Mouse (Mus musculus) kidney, postnatal 0 days (tissue): Measurements from ENCODE around the gene Ctr9. TPM values are rescaled to one million over a fixed set of nuclear protein-coding genes. Genes with fewer than 3 reads are reported as not detected.

Source experiments
- ATAC-seq: fragments of 200-750 bp; cut with Nextera tagmentation; replicated peaks from 2 replicates; pipeline ENCODE4 v1.8.0; 2017; ENCODE audit warnings: low read depth, moderate number of reproducible peaks, moderate TSS enrichment, moderate library complexity; ENCODE audit not compliant: low FRiP score
- DNase-seq: peaks from one replicate; pipeline ENCODE4 v3.0.0-alpha.2; 2016; ENCODE audit warnings: low spot score
- H3K27ac ChIP-seq: fragments of 300-500 bp; sonication (generic); 2 replicates; pipeline ENCODE4 v1.5.1; 2014; ENCODE audit warnings: mild to moderate bottlenecking
- H3K27me3 ChIP-seq: fragments of 300-500 bp; sonication (generic); 2 replicates; pipeline ENCODE4 v1.6.1; 2014; ENCODE audit warnings: low read length, mixed read lengths; ENCODE audit not compliant: insufficient read depth
- H3K36me3 ChIP-seq: fragments of 300-500 bp; sonication (generic); 2 replicates; pipeline ENCODE4 v1.6.1; 2014; ENCODE audit warnings: low read length, mixed read lengths; ENCODE audit not compliant: insufficient read depth
- H3K4me1 ChIP-seq: fragments of 300-500 bp; sonication (generic); replicated peaks from 2 replicates; pipeline ENCODE4 v1.6.1; 2014; ENCODE audit warnings: antibody characterized with exemption, low read length, mixed read lengths; ENCODE audit not compliant: insufficient read depth
- H3K4me2 ChIP-seq: fragments of 300-500 bp; sonication (generic); 2 replicates; pipeline ENCODE4 v1.6.1; 2014; ENCODE audit warnings: mild to moderate bottlenecking, low read length, moderate library complexity, mixed read lengths
- H3K4me3 ChIP-seq: fragments of 300-500 bp; sonication (generic); replicated peaks from 2 replicates; pipeline ENCODE4 v1.5.1; 2014; ENCODE audit warnings: low read depth, low read length
- H3K9ac ChIP-seq: fragments of 300-500 bp; sonication (generic); 2 replicates; pipeline ENCODE4 v1.6.1; 2014; ENCODE audit warnings: low read depth, low read length
- H3K9me3 ChIP-seq: fragments of 300-500 bp; sonication (generic); replicated peaks from 2 replicates; pipeline ENCODE4 v1.6.1; 2016; ENCODE audit warnings: low read length, inconsistent platforms, mixed read lengths
- CTCF ChIP-seq: IDR thresholded peaks from 2 replicates; pipeline ENCODE4 v1.5.1; 2016; ENCODE audit warnings: antibody characterized with exemption, low read depth, mild to moderate bottlenecking, moderate library complexity
- WGBS: fragments of 180-500 bp; shearing (Covaris S2); extraction: QIAGEN DNeasy Blood & Tissue Kit; methylation state at CpG from one replicate; pipeline ENCODE4 v1.1.7; 2014; 5-methylcytosine and 5-hydroxymethylcytosine counted together
- polyA plus RNA-seq: library from polyadenylated mRNA; unstranded; fragments of >200 nt; fragmentation: Nextera tagmentation; extraction: Ambion mirVana; gene quantifications from 2 replicates; pipeline ENCODE4 v1.2.1, GENCODE M21; 2015

The Ctr9 gene
- polyA plus RNA-seq, 1 experiment from 2014 or later, result 50.5 TPM

- Histone ChIP-seq H3K36me3 (peaks cover 58% of the 10 kb centered on the region), H3K4me1 (no peaks in the 10 kb centered on the region), H3K4me2 (no peak overlapping the region), H3K9ac (no peak overlapping the region), H3K27me3 (no peaks in the 10 kb centered on the region), H3K4me3 (no peak overlapping the region), H3K9me3 (no peaks in the 10 kb centered on the region; the same call in 1 of the 2 replicates), H3K27ac (no peak overlapping the region)
- TF ChIP-seq CTCF, result no peak
- 96% methylated on average over 2 of the region's 2 CpGs for WGBS
- no peak; the same call in 1 of the 2 replicates for ATAC-seq
- DNase-seq, result no peak
Measured at GRCm38 (mm10) chr7:111070167-111070496, 41.4 kb downstream of the Ctr9 start.

GRCm38 (mm10) chr7:111072410-111072809 lies 43.7 kb downstream of the Ctr9 start:
- ATAC-seq (no peak), DNase-seq (no peak)
- no peaks in the 10 kb centered on the region for H3K27me3 ChIP-seq
- no peaks in the 10 kb centered on the region; the same call in 1 of the 2 replicates for H3K9me3 ChIP-seq
- TF ChIP-seq CTCF, result no peak
- H3K36me3 ChIP-seq, result peaks cover 77% of the 10 kb centered on the region
- no peak overlapping the region for H3K9ac ChIP-seq
- H3K4me2 ChIP-seq, result no peak overlapping the region
- no peak overlapping the region for H3K4me3 ChIP-seq
- WGBS, result 89% methylated on average over 4 of the region's 4 CpGs
- no peak overlapping the region for H3K27ac ChIP-seq
- H3K4me1 ChIP-seq, result no peaks in the 10 kb centered on the region

GRCm38 (mm10) chr7:111075288-111075687 lies 46.5 kb downstream of the Ctr9 start:
- ATAC-seq (no peak), DNase-seq (no peak)
- Histone ChIP-seq H3K36me3 (peaks cover 80% of the 10 kb centered on the region), H3K4me2 (no peak overlapping the region), H3K27ac (no peak overlapping the region), H3K4me3 (no peak overlapping the region), H3K9ac (no peak overlapping the region), H3K27me3 (no peaks in the 10 kb centered on the region), H3K9me3 (no peaks in the 10 kb centered on the region), H3K4me1 (no peaks in the 10 kb centered on the region)
- 80% methylated on average over 4 of the region's 4 CpGs for whole genome bisulfite sequencing
- no peak for TF ChIP-seq CTCF

- WGBS, result 93% methylated on average over 4 of the region's 4 CpGs
- H3K4me2 ChIP-seq, result no peak overlapping the region
- no peaks in the 10 kb centered on the region for H3K27me3 ChIP-seq
- H3K27ac ChIP-seq, result no peak overlapping the region
- no peak overlapping the region for H3K9ac ChIP-seq
- TF ChIP-seq CTCF, result no peak
- no peak overlapping the region for H3K4me3 ChIP-seq
- no peak for ATAC-seq
- H3K36me3 ChIP-seq, result peaks cover 64% of the 10 kb centered on the region
- no peak for DNase-seq
- no peaks in the 10 kb centered on the region for H3K9me3 ChIP-seq
- H3K4me1 ChIP-seq, result no peaks in the 10 kb centered on the region
Measured at GRCm38 (mm10) chr7:111078271-111078670, 49.5 kb downstream of the Ctr9 start.

GRCm38 (mm10) chr7:111080026-111080425 lies 51.3 kb downstream of the Ctr9 start:
- H3K27me3 ChIP-seq, result no peaks in the 10 kb centered on the region
- no peak overlapping the region for H3K4me3 ChIP-seq
- ATAC-seq (no peak), DNase-seq (no peak)
- no peak for TF ChIP-seq CTCF
- no peaks in the 10 kb centered on the region for H3K9me3 ChIP-seq
- H3K4me1 ChIP-seq, result no peaks in the 10 kb centered on the region
- 83% methylated on average over 8 of the region's 8 CpGs for WGBS
- H3K36me3 ChIP-seq, result peaks cover 50% of the 10 kb centered on the region
- no peak overlapping the region for H3K9ac ChIP-seq
- no peak overlapping the region; the same call in 1 of the 2 replicates for H3K4me2 ChIP-seq
- no peak overlapping the region for H3K27ac ChIP-seq

- ATAC-seq, result no peak
- H3K4me3 ChIP-seq, result peak overlapping the region; percentile 90
Measured at GRCm38 (mm10) chr7:111080876-111081275, 52.1 kb downstream of the Ctr9 start.

More at GRCm38 (mm10) chr7:111080876-111081275, 52.1 kb downstream of the Ctr9 start:
- Histone ChIP-seq H3K4me1 (no peaks in the 10 kb centered on the region), H3K9me3 (no peaks in the 10 kb centered on the region), H3K27me3 (no peaks in the 10 kb centered on the region), H3K36me3 (peaks cover 45% of the 10 kb centered on the region), H3K27ac (no peak overlapping the region), H3K4me2 (peak overlapping the region; percentile 66), H3K9ac (peak overlapping the region; percentile 96; the same call in 1 of the 2 replicates)
- TF ChIP-seq CTCF, result no peak
- 69% methylated on average over 3 of the region's 3 CpGs for WGBS
- DNase-seq, result no peak
